In the genomic region with DNA sequence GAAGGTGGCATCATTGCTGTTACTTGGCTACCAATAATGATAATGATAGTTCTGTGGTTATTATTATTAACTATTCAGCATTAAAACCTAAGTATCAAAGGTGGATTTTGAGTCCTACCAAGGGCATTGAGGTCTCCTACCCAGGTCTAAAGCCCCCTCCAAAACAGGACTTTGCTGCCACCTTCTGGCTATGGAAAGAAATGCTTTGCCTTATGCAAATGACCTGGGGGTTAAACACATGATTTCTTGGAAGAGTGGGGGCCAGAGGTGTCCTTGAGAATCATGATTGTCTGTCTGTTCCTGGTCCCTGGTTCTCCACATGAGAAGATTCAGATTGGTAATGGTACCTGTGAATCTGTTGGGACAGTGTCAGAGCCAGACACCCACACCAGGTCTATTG, we compare ENCODE assay signal across 11 mouse cellular contexts. TPM values are rescaled to one million over a fixed set of nuclear protein-coding genes. Genes with fewer than 3 reads are reported as not detected.
DNase-seq lines count a peak whose midpoint lies in the region; ATAC-seq and TF ChIP-seq lines count a peak whose summit lies in the region.
"Had no signal": no experiment of that assay in that cellular context is flagged by ENCODE, and none has a peak within 500 bp of the region (broad histone marks: within the 10 kb centered on the region; RNA-seq: fewer than 3 reads in every experiment).

No protein-coding gene starts in this region.

- ATAC-seq in embryonic facial prominence, embryonic 11.5 days (replicated peaks; ENCODE audit: insufficient number of reproducible peaks, low FRiP score, low TSS enrichment, low read depth) = no peak
- ATAC-seq in megakaryocyte progenitor cell, adult 5-6 weeks (replicated peaks; ENCODE audit: poor library complexity) = peak; percentile 64
- no peak for ATAC-seq in megakaryocyte-erythroid progenitor cell, adult 5-6 weeks (replicated peaks; ENCODE audit: low FRiP score, low TSS enrichment, poor library complexity, severe bottlenecking)
- no peak for ATAC-seq in activated CD4-positive, CD25-positive, alpha-beta regulatory T cell, adult 4 months

- no peaks in the 10 kb centered on the region for H3K9me3 ChIP-seq in embryonic facial prominence, embryonic 11.5 days (replicated peaks; ENCODE audit: control insufficient read depth, low read length)
- no peaks in the 10 kb centered on the region for H3K9me3 ChIP-seq in embryonic facial prominence, embryonic 10.5 days
- H3K9me3 ChIP-seq: embryonic facial prominence, embryonic 12.5 days; midbrain, embryonic 12.5 days had no signal

- H3K27ac ChIP-seq in embryonic facial prominence, embryonic 11.5 days (replicated peaks; ENCODE audit: low read depth, low read length) = no peak overlapping the region
- H3K27ac ChIP-seq in embryonic facial prominence, embryonic 10.5 days (replicated peaks) = no peak overlapping the region
- H3K27ac ChIP-seq: embryonic facial prominence, embryonic 12.5 days; midbrain, embryonic 12.5 days had no signal

- no peaks in the 10 kb centered on the region for H3K4me1 ChIP-seq in embryonic facial prominence, embryonic 11.5 days (ENCODE audit: control insufficient read depth, insufficient read depth, low read length)
- H3K4me1 ChIP-seq in embryonic facial prominence, embryonic 10.5 days = peaks cover 14% of the 10 kb centered on the region
- H3K4me1 ChIP-seq in lung, adult 2 months (ENCODE audit: control insufficient read depth, insufficient read depth, low read length) = no peaks in the 10 kb centered on the region; the same call in 1 of the 2 replicates

- H3K4me3 ChIP-seq in embryonic facial prominence, embryonic 11.5 days (ENCODE audit: low read depth, low read length) = no peak overlapping the region
- no peak overlapping the region for H3K4me3 ChIP-seq in embryonic facial prominence, embryonic 10.5 days
- no peak overlapping the region for H3K4me3 ChIP-seq in lung, adult 2 months (replicated peaks; ENCODE audit: extremely low read depth, low read depth, low read length)
- H3K4me3 ChIP-seq: embryonic facial prominence, embryonic 12.5 days; midbrain, embryonic 12.5 days had no signal

- no peak for TF ChIP-seq POLR2A in lung, adult 2 months (IDR thresholded peaks at IDR 0.05; ENCODE audit: borderline replicate concordance, extremely low read depth, low read depth, low read length)

- H3K36me3 ChIP-seq in embryonic facial prominence, embryonic 11.5 days (replicated peaks; ENCODE audit: control insufficient read depth, insufficient read depth, low read depth, low read length) = no peaks in the 10 kb centered on the region
- H3K36me3 ChIP-seq in embryonic facial prominence, embryonic 10.5 days (replicated peaks) = no peaks in the 10 kb centered on the region
- H3K36me3 ChIP-seq: embryonic facial prominence, embryonic 12.5 days; midbrain, embryonic 12.5 days had no signal

- H3K9ac ChIP-seq in embryonic facial prominence, embryonic 11.5 days (replicated peaks; ENCODE audit: low read length) = no peak overlapping the region
- H3K9ac ChIP-seq: embryonic facial prominence, embryonic 12.5 days; midbrain, embryonic 12.5 days had no signal

- H3K4me2 ChIP-seq in embryonic facial prominence, embryonic 11.5 days (ENCODE audit: low read depth, low read length) = no peak overlapping the region
- H3K4me2 ChIP-seq: embryonic facial prominence, embryonic 12.5 days; midbrain, embryonic 12.5 days had no signal

- peak; percentile 63 for DNase-seq in embryonic facial prominence, embryonic 11.5 days (ENCODE audit: low spot score)
- no peak for DNase-seq in embryonic facial prominence, embryonic 10.5 days (ENCODE audit: low spot score)
- DNase-seq in lung, adult 2 months = no peak
- DNase-seq in lung, adult 18-20 months = no peak
- peak; percentile 64 for DNase-seq in ZHBTc4 (ENCODE audit: low read depth, low spot score)

- no peaks in the 10 kb centered on the region for H3K27me3 ChIP-seq in embryonic facial prominence, embryonic 11.5 days (ENCODE audit: control insufficient read depth, insufficient read depth, low read length)
- peaks cover 9% of the 10 kb centered on the region for H3K27me3 ChIP-seq in embryonic facial prominence, embryonic 10.5 days (replicated peaks; ENCODE audit: low read depth, poor library complexity, severe bottlenecking)
- H3K27me3 ChIP-seq: embryonic facial prominence, embryonic 12.5 days; midbrain, embryonic 12.5 days had no signal

- 0 out of 2 replicates have a peak, but pooled peaks have one; percentile 17 for TF ChIP-seq CTCF in lung, adult 2 months (IDR thresholded peaks at IDR 0.05; ENCODE audit: insufficient read depth, low read length)

RNA-seq across cellular contexts. Expression of gene Myh13, which starts 54.9 kb away (rescaled TPM):
- polyA plus RNA-seq in embryonic facial prominence, embryonic 11.5 days (2014; fragmentation: Nextera tagmentation; extraction: Ambion mirVana) = not detected in 2 replicates
- 0.05 TPM in 1 of 2 replicates, not detected in the other for polyA plus RNA-seq in embryonic facial prominence, embryonic 10.5 days (2016; fragmentation: Nextera tagmentation; extraction: Ambion mirVana)
- 0.46 and 0.69 TPM in 2 replicates for polyA plus RNA-seq in lung, adult 2 months (2012; rRNA removed)
- not detected in 2 replicates for total RNA-seq in megakaryocyte progenitor cell, adult 5-6 weeks (2015)
- total RNA-seq in megakaryocyte progenitor cell, adult 5-6 weeks (2017) = not detected in 2 replicates
- not detected in 2 replicates for total RNA-seq in megakaryocyte-erythroid progenitor cell, adult 5-6 weeks (2014; fragmentation: Nextera tagmentation)
- total RNA-seq in megakaryocyte-erythroid progenitor cell, adult 5-6 weeks (2017) = not detected in 2 replicates
- under 1 TPM in 1 of 2 experiments, not detected in 1; 0.21 TPM for polyA plus RNA-seq in activated CD4-positive, CD25-positive, alpha-beta regulatory T cell, adult 4 months (2017; shearing (Covaris generic))
- polyA plus RNA-seq: midbrain, embryonic 12.5 days; stomach, embryonic 14.5 days had no signal

Comparison
In these comparisons a context has a peak if more than half of its experiments do, and no peak if none do; other contexts are left out.
1. DNase-seq: peak in embryonic facial prominence, embryonic 11.5 days (single experiment) and ZHBTc4 (single experiment); none in embryonic facial prominence, embryonic 10.5 days (single experiment), lung, adult 2 months (single experiment) and lung, adult 18-20 months (0 of 2).